Mouse (Mus musculus): Measurements from ENCODE around the gene Sobp.

The Sobp gene

DNA sequence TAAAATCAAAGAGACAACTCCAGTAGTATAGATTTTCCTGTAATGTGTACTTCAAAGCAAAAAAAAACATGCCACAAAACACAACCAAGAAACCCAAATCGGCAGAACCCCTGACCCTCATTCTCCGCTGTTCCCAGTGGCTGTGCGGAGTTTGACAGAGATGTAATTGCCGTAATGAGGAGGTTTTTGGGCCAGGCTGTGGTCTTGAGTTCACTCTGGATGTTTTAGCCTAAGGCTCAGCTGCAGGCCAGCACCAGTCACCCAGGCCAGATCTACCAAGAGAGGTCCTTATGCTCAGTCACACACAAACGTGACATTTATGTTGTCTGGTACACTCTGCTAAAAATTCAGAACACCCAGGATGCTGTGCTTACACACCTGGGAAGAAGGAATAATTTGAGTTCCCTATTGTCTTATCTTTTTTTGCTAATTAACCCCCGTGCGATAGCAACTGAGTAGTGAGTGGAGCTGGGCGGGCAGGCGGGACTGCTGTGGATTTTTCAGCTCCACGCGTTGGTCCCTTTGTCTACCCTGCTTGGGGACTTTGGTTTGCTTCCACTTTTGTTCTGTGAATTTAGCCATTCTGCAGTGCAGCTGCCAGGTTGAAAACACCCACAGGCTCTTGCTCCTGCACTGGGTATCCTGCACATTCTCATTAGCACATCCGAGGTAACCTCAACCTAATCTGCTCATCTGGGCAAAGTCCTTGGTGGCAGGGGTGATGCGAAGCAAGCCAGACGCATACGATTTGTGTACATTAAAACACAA is 140.7 kb downstream of the Sobp start:
- no peak for DNase-seq (ENCODE audit: low spot score)

DNA sequence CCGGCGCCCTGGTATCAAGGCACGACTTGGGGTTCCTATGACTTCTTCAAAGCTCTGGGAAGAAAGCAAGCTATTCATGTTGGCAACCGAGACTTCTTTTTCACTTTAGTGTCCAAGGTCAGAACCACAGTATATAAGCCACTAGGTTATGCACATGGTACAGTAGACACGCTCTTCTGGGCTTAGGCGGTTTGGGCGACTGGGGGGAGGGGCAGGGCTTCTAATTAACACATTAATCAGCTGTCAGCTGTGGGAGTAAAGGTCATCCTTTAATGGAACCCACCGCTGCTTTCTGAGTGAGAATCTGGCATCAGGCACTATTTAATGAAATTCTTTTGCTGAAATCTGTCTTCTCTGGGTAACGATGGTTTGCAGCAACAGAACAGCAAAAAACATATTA is 147.3 kb downstream of the Sobp start:
- DNase-seq (ENCODE audit: low spot score) = no peak

DNA sequence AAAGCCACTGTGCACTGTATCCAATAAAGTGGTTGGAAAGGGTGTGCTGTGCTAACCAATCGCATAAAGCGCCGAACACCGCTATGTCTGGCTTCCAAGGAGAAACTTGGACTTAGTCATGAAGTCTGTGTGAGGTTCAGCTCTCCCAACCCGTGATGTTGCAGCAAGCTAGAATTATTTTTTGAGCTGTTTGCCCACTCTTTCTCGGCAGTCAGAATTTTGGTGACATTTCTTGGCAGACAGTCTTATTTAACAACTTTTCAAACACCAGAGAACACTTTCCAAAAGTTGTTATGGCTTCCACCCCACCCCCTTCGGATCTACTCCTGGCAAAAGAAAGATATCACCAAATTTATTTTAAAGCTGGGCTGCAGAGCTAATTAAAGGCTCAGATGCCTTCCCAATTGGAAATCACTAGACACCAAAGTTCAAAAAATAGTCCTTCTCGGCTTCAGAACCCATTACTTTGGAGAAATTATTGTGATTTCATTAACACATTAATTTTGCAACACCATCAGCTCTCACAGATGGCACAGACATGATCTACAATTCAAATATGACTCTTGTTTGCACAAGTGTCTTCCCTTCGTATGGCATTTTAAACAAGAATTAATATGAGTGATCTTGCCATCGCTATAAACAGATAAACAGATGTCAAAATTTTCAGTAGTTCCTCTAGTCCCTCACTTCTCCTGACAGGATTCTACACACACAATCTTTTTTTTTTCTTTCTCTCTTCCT is 150.7 kb downstream of the Sobp start:
- DNase-seq (ENCODE audit: low spot score) = no peak

DNA sequence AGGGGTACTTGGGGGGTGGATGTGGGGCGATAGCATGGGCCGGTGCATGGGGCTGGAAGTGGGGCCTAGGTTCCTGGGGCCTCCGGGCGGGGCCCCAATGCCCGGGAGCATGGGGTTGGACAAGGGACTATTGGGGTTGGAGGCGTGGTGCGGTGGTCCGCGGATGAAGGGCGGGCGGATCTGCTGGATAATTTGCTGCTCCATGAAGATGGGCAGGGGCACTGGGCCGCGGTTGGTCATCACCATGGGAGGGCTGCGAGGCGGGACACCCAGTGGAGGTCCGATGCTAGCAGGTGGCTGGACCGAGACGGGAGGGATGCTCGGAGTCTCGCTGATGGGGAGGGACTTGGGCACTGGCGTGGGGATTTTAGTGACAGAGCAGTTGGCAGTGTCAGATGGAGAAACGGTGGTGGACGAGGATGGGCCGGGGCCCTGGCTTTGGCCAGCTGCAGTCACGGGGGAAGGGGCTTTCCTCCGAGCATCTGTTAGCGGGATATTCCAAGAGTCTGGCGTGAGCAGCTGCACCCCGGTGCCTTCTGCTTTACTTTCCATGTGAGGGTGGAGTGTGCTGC is 152.1 kb downstream of the Sobp start:
- no peak for DNase-seq (ENCODE audit: low spot score)

DNA sequence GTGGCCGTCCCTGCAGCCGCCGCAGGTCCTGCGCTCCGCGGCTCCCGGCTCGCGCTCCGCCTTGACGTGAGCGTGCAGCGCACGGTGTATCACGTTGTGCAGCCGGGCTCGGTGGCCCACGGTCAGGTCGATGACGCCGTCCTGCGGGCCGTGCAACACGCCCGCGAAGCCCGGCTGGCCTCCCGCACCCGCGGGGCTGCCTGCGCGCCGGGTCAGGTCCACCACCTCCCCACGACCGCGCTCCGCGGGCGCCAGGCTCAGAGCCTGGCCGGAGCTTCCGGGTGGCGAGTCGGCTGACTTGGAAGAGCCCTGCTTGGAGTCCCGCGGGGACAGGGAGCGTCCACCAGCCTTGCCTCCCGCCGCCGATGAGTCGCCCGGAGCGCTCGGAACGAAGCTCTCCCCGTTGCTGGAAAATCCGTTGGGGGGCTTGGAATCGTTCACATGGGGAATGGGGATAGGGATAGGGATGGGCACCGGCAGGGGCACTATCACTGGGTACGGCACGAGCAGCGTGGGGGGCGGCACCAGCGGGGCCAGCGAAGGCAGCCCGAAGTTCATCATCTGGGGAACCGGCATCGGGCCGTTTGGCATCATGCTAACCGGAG is 152.7 kb downstream of the Sobp start:
- DNase-seq (ENCODE audit: low spot score) = no peak

DNA sequence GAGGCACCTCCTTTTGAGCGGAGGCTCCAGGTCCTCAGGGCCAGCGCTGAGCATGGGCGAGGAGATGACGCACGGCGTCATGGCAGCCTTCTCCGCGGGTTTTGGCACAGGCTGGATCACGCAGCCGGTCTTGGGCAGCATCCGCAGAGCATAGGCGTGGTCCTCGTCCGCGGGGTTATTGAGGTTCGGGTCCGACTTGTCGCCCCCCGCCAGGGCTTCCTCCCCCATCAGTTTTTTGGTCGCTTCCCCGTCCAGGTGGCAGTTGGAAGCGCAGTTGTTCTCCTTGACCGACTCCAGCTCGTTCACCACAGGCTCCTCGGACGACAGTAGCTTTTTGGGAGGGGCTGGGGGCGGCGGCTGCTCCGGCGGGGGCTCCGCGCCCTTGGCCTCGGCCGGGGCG is 153.3 kb downstream of the Sobp start:
- no peak for DNase-seq (ENCODE audit: low spot score)

DNA sequence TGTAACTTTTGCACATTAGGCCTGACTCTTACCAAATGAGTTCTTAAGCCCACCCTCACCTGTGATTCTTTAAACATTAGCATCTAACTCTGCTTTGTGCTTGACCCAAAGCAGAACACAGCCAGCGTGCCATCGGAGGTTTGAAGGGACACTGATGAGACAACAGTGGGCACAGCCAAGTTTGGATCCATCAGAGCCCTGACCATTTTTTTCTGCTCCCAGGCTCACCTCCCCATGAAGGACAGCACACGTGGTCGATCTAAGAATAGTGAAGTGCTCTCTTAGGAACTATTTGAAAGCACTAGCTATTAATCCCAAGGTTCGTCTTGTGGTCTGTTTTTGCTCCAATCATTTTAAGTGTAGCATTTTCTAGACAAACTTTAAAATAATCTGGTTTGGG is 159.5 kb downstream of the Sobp start:
- DNase-seq (ENCODE audit: low spot score) = no peak

DNA sequence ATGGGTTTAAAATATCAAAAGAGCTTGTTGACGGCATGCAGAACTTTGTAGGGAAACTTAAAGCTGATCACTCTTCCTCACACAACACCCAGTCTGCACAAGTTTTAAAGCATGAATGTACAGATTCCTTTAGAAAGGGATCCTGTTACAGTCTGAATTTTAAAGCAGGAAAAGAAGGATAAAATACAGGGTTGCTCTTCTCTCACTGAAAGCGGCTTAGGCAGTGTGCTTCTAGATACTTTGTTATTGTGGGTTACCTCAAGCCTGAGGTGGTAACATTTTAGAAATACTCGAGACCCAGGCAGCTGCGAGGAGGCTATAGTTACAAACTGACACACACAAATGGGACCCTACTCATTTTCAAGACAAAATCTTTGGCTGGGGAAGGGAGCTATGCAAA is 160.0 kb downstream of the Sobp start:
- DNase-seq (ENCODE audit: low spot score) = no peak

DNA sequence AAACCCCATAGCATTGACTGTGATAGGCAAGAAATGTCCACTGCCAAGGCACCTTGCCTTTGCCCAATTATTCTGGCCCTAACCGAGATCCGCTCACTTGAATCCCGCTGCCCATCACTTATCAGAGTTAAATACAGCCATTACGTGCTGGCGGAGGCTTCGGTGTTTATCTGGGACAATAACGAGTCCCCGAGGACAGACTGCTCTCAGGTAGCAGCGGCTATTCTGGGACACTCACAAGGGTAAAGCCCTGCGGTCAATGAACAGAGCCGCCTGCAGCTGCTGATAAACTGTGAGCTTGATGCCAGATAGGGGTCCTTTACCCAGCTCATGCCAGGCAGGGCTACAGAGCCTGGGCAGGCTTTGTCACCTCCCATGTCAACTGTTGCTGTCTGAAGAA is 166.2 kb downstream of the Sobp start:
- DNase-seq (ENCODE audit: low spot score) = no peak

DNA sequence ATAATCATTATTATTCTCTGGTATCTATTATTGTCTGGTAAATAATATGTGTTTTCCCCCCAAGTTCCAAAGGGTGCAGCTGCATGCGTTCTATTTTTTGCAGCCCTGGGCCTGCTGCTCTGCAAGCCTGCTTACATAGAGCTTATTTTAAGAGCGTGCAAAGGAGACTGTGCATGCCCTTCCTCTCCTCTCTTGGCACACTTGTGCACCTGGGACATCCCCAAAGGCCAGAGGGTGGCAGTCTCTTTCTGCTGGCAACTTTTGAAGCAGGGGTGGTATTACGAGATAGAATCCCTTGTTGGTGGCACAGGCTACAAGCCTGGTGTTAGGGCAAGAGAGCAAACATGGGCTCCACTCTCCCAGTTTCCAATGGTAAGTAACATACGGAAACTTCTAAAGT is 167.8 kb downstream of the Sobp start:
- no peak for DNase-seq (ENCODE audit: low spot score)

DNA sequence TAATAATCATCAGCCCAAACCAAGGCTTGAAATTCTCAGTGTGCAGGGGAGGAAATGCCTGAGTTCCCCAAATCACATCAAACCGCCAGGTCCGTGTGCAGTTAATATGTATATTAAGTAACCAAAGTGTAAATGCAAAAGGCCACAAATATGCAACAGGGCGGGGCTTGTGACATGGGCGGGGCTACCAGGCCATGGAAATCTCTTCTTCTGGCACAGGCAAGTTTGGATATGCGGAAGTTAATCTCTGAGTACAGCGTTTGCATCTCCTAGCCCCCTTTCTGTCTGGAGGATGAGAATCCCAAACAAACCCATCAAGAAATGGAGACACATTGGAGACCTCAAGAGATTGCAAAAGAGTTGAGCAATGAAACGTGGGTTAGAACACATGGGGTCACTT is 168.7 kb downstream of the Sobp start:
- no peak for DNase-seq (ENCODE audit: low spot score)

DNA sequence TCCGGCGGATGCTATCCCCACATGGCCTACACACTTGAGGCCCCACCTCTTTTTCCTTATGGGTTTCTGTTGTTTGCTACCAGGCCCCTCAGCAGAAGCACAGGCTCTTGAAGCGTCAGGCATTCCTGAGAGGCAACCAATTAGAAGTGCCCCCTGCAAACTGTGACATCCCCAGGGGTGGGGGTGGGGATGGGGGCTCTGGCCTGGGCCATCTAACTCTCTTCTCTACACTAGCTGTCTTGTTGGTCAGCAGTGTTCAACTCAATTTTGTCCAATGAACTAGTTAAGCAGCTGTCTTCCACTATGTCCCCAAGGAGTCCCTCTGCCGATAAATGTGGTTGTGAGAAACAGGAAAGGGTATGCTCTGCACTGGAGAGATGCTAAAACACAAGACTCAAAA is 169.3 kb downstream of the Sobp start:
- DNase-seq (ENCODE audit: low spot score) = no peak

DNA sequence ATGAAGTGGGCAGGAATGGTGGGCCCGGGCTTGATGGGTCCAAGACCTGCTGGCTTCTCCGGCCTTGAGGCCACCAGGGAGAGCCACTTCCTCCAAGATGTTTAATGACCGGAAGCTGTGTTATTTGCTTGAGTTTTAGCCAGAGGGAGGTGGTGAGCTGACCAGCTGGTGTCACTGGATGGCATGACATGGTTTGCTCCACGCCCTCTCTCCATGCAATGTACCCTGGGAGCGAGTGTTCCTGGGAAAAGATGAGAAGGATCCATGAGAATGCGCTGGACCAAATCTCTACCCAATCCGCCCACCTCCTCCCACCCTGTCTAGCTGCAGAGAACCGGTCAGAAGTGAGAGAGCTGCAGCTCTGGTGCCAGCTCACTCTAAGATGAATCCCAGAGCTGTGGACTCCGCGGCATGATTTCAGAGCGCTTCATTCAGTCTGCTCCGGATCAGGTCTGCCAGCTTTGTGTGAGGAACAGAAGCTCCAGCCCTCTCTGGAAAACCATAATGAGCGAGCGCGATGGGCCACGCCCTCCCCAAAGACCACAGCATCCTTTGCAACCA is 170.1 kb downstream of the Sobp start:
- DNase-seq (ENCODE audit: low spot score) = no peak

DNA sequence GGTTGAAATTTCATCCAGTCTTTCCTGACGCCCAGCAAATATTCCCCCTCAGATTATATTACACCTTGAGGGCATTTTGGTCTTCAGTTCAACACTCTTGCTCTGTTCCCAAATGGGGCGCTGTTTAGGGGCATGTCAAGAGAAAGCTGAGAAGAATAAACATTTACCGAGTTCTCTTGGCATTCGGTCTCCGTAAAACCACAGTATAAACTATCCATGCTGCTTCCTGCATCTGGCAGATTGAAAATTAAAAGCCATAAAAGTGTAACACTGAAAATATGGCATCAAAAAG is 170.9 kb downstream of the Sobp start:
- DNase-seq (ENCODE audit: low spot score) = no peak

DNA sequence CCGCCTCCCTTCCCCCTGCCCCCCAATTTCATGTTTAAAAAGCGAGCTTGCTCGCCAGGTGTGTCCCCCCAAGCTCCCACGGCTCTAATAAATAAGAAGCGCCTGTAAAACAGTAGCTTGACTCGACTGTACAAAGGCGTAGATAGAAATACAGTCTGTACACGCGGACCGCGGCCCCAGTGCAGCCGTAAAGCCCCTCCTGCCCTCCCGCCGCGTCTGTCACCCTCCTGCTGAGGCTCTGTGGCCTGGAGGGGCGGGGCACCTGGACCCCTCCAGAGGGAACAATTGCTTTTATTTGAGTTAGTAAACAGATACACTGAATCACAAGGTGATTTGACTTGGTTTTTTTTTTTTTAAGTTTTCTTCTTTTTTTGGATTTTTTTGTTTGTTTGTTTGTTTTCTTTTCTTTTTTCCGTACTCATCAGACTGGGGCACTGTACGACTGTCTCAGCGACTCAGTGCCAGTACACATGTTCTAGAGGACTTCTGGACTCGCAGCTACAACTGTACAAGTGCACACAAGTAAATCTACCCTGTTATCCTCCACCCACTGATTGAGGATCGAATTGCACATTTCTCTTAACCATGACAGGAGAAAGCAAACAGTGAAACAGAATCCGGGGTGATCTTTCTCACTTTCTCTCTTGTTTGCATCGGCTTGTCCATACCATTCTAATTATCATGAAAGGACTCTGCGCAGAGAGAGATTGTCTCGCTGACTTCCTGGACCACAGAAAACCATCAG is 171.4 kb downstream of the Sobp start:
- DNase-seq (ENCODE audit: low spot score) = no peak

DNA sequence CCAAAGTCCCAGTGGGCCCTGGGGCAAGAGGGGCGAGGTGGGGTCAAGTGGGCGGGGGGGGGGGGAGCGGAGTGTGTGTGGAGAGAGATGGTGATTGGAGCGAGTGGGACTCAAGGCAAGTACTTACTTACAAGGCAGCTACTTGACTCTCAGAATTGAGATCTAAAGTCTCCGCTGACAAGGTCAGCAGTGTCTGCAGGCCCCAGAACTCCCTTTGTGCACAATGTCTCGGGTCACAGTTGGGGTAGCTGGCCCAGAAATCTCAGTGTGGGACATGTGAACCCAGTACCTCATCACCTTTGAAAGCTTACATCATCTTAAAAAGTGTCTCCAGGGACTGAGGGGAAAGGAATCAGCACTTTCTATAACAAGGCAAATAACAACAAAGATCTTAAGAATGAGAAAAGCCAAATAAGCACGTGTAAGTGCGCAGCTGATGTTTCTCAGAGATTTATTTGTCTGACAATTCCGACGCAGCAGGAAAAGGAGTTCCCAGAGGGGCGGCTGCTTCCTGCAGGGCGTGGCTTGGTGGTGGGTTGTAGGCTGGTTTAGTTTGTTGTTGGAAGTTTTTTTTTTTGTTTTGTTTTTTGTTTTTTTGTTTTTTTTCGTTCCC is 172.2 kb downstream of the Sobp start:
- DNase-seq (ENCODE audit: low spot score) = no peak

DNA sequence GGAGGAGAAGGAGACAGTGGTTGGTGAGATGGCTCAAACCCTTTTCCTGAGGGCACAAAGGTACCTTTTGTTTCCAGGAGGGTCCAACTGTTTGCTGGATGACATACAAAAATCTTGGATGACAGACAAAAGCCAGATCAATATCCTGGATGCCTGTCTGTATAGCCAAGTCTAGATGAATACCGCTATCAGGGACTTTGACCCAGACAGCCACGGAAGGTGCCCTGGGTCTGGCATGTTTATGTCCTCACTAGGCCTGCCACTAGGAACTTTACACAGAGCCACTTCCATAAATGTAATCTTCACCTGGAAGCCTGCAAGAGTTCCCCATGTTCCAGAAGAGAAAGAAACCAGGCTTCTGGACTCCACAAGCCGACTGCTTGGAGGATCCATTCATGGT is 172.9 kb downstream of the Sobp start:
- DNase-seq (ENCODE audit: low spot score) = no peak

DNA sequence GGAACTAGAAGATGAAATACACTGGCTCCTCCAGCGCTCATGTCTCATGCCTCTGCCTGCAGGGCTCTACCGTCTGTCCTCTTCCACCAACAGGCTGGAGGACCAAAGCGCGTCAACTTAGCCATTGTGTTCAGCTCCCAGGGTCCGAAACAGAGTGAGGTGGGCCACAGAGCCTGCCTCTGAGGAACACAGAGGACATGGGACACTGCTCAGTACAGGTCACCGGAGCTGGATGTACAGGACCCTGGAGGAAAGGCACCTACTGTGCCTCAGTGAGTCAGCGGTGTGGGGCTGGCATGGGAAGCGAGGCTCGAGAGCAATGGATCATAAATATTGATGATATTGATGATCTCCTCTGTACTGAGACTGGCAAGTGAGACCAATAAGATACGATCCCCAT is 175.0 kb downstream of the Sobp start:
- DNase-seq (ENCODE audit: low spot score) = no peak

DNA sequence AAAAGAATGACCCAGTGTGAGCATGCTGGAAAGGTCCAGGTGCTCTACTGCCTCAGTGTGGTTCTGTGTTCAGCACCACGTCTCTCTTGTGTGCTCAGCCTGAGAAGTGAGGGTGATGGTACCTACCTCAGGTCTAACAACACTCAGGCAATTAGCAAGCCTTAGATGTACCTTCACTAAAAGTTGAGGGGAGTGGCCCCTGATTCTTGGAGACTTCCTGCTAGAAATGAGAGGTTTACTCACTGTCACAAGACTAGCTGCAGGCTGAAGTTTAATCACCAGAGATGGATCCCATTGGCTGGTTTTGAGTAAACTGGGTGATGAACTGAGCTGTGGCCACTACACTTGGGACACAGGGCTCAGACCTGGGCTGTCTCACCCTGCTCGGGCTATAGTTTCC is 177.1 kb downstream of the Sobp start:
- no peak for DNase-seq (ENCODE audit: low spot score)

DNA sequence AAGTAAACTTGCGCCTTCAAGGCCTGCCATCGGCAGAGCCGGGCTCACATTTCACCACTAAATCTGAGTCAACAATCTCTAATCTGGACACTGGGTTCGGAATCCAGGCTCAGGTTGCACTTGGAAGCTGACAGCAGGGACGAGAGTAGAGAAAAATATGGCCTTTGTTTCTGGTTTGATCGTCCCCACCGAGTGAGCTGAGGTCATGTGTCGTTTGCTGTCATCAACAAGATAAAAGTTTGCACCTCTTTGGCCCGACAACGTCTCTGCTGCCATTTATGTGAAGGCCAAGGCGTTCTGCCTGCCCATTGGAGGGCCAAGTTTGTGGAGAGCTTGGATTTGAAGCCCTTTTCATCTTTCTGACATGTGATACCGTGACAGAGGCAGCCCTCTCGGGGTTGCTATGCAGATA is 178.8 kb downstream of the Sobp start:
- DNase-seq (ENCODE audit: low spot score) = no peak

DNA sequence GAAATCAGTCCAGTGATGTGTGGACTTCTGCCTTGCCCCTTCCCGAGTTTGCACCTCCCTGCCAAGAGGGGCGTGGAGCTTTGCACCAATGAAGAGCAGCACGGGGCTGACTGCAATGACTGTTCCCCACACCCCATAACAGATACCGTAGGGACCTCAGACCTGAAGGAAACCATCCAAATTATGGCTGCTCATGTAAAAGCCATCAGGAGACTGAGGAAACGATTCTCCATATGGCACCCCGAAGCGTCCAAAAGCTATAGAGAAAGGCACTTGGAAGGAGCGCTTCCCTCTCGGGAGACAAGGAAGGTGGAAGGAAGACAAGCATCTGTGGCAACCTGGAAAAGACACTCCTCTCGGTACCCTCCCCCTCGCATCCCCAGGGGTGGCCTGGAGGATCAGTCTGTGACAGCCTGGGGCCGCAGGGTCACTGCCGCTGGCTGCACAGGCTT is 180.0 kb downstream of the Sobp start:
- no peak for DNase-seq (ENCODE audit: low spot score)

DNA sequence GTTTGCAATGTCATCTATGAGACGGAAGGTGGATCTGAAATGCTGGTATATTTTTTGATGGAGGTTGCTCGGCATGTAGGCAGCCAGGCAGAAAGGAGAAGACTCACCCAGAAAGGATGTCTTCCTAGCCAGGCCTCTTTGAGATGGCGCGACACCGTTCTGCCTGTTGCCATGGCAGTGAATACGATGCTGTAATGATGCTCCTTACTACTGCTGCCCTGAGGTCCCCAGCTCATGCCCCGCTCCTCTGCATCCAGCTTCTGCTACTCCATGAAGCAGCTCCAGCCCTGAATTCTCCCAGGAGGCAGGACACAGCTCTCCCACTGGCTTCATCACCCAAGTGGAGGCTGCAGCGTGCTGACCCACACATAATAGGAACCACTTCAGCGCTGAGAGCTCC is 183.3 kb downstream of the Sobp start:
- no peak for DNase-seq (ENCODE audit: low spot score)
